Mouse (Mus musculus) mouse embryonic stem cell (cell line): Measurements from ENCODE around the gene Map6.

Source experiments
- in situ Hi-C, 2 experiments: fragments of 300-500 bp; cut with MboI; formaldehyde crosslinking; loops; 1 replicate in 1 of 2; 3 replicates in 1 of 2; pipeline ENCODE4 v1.14.3; 2019 to 2020; ENCODE audit warnings: low sequenced_read_pairs in 2 of 2, low pct_unique_long_range_greater_than_20kb in 1 of 2, mixed read lengths in 1 of 2; ENCODE audit not compliant: unreplicated experiment in 1 of 2

The Map6 gene

GRCm38 (mm10) chr7:99255006-99255405 is 12.2 kb upstream of the Map6 start:
- in situ Hi-C loops = no loop called here

GRCm38 (mm10) chr7:99261900-99262299 is 5.3 kb upstream of the Map6 start:
- in situ Hi-C loops = no loop called here

DNA sequence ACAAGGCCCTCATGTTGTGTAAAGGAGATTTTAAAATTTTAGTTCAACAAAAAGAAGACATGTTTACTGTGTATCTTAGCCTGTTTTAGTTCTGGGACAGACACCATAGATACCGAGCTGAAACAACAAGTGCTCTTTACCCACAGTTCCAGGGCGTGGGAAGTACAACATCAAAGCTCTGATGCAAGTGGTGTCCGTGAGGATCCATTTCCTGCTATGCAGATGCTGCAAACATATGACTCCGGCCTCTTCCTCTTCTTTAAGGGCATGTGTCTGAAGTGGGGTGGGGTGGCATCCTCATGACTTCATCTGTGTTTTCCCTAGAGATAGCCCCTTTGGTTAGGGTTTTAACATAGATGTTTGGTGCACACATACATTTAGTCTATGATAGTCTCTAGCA is 3.7 kb upstream of the Map6 start:
- in situ Hi-C loops = no loop called here

GRCm38 (mm10) chr7:99264597-99264996 is 2.6 kb upstream of the Map6 start:
- in situ Hi-C loops = no loop called here

- in situ Hi-C loops = no loop called here
Measured at GRCm38 (mm10) chr7:99267897-99268505, 754 bp downstream of the Map6 start.

DNA sequence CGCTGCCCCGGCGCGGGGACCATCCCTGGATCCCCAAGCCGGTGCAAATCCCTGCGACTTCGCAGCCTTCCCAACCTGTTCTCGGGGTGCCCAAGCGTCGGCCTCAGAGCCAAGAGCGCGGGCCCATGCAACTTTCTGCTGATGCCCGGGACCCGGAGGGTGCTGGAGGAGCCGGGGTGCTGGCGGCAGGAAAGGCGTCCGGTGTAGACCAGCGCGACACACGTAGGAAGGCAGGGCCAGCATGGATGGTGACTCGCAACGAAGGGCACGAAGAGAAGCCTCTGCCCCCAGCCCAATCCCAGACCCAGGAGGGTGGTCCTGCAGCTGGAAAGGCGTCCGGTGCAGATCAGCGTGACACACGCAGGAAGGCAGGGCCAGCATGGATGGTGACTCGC is 1.3 kb downstream of the Map6 start:
- in situ Hi-C loops = no loop called here

DNA sequence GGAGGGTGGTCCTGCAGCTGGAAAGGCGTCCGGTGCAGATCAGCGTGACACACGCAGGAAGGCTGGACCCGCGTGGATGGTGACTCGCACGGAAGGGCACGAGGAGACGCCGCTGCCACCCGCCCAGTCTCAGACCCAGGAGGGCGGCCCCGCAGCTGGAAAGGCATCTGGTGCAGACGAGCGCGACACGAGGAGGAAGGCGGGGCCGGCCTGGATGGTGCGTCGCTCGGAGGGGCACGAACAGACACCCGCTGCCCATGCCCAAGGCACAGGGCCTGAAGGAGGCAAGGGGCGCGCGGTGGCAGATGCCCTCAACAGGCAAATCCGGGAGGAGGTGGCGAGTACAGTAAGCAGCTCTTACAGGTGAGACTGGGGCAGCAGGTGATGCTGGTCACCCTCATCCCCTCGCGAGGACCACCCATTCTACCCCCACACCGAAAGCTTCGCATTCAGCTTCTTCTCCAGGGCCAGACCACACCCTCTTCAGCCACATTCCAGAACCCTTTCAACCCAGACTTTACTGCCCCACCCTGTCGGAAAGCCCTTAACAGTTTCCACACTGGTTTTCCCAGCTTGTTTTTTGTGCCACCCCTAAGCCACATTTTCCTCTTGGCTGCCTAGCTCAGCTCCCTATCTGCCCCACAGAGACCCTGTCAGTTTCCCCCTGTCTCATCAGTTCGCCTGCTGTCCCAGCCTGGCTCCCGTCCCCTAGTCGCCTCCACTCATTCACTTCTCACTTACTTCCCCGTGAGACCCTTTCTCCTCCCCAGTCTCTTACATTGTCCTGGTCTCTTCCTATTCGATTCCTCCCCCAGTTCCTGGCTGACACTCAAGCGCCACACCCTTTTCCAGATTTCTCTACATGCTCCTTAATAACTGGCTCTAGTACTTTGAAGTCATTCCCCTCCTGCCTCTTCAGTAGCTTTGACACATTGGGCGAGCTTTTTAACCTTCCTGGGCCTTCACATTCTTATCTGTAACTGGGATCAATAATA is 2.0 kb downstream of the Map6 start:
- in situ Hi-C loops = no loop called here

DNA sequence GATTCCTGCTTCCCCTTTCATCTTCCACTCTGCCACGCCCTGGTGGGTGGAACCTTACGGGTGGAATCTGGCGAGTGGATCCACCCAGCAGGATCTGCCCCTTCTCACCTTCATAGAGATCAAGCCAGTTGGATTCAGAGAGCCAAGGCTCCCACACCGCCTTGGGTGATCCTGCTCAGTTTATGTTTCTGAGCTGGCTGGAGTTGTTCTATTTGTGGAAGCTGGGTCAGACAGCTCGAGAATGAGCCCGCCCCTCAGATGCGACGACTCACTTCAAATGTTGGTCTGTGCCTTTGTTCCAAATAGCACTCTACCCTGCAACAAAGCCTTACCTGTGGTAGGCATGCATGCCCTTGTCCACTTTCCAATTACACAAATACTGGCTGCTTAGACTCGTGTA is 4.4 kb downstream of the Map6 start:
- in situ Hi-C loops = no loop called here

- in situ Hi-C loops = no loop called here
Measured at GRCm38 (mm10) chr7:99275131-99275530, 7.9 kb downstream of the Map6 start.

GRCm38 (mm10) chr7:99276679-99277078 is 9.4 kb downstream of the Map6 start:
- in situ Hi-C loops = no loop called here

DNA sequence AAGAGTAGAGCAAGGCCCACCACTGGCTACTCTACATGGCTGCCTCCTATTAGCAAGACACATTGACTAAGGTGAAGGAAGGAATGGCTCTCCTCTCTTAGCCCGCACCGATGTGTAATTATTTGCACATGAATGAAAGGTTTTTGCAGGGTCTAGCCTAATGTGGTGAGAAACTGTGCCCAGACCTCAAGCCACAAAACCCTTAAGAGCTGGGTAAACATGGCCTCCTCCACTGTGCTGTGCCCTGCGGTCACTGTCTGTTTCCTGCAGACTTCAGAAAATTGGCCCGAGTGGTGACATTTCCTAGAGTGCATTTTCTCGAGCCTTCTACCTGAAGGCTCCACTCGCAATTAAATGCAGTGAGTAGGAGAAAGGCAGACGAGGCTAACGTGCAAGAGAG is 11.1 kb downstream of the Map6 start:
- in situ Hi-C loops = no loop called here

- in situ Hi-C loops = no loop called here
Measured at GRCm38 (mm10) chr7:99279586-99279985, 12.3 kb downstream of the Map6 start.

- in situ Hi-C loops = no loop called here
Measured at GRCm38 (mm10) chr7:99287287-99287686, 20.0 kb downstream of the Map6 start.

DNA sequence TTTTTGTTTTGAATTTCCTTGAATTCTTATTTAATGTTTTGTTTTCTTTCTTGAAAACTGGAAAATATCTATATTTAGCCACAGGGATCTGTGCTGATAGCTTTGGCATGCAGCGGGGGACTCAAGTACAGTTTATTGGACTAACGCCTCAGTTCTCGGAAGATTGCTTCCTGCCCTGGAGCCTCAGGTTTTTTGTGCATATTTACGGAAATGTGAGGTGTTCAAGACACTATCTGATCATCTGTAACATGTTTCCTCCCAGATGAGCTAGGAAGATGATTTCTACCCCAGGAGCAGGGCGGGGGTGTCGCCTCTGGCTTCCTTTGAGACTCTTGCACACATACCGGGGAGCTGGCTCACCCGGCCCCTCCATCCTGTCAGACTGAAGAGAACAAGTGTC is 22.8 kb downstream of the Map6 start:
- in situ Hi-C loops = no loop called here

DNA sequence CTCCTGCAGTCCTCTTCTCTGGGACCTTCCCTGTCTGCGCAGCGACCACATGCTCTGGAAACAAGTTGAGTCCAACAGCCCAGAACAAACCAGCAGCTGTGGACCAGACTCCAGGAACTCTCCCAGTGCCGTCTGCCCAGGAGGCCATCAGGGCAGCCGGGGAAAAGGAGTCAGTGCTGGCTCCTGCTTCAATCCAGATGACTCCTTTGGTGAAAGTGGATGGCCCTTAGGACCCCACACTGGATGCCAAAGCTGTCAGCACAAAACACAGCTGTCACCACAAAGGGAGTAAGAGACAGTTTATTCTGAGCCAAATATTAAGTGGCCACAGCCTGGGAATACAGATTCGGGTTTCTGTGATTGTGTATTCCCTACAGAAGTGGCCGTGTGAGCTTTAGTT is 23.7 kb downstream of the Map6 start:
- in situ Hi-C loops = no loop called here

DNA sequence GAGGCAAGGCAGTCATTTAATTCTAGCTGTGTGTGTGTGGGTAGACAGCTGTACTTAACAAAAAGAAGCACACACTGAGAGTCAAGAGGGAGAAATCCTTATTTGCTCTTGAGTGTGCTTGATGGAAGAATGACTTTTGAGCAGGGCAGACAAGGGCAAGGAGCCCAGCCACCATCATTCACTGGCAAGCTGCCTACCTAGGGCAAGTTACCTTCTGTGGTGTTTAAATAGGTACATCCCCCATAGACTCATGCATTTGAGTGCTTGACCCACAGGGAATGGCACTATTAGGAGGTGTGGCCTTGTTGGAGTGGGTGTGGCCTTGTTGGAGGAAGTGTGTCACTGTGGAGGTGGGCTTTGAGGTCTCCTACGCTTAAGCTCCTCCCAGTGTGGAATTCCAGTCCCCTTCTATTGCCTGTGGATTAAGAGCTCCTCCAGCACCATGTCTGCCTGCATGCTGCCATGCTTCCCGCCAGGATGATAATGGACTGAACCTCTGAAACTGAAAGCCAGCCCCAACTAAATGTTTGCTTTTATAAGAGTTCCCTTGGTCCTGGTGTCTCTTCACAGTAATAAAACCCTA is 27.0 kb downstream of the Map6 start:
- in situ Hi-C loops = no loop called here

- in situ Hi-C loops = no loop called here
Measured at GRCm38 (mm10) chr7:99295104-99295503, 27.9 kb downstream of the Map6 start.

DNA sequence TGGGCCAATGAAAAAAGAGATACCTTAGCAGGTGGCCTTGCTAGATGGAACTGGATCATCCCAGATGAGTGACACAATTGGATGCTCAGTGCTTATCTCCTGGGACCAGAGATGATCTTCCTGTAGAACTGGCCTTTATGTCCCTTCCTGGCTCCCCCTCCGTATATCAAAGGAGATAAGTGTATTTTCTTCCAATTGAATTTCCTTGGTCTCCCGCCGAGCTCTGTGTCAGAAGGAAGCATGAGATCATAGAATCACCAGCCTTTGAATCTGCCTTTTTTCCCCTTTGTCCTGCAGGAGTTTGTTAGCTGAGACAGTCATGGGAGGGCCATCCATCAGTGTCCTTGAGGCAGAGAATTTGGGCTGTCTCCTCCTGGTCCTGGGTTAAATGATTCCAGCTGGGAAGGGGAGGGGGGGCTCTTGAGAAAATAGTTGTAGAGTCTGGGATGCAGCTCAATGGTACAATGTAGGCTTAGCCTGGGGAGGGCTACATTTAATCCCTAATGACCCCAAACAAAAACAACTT is 33.5 kb downstream of the Map6 start:
- in situ Hi-C loops = no loop called here

GRCm38 (mm10) chr7:99304029-99304428 is 36.8 kb downstream of the Map6 start:
- in situ Hi-C loops = no loop called here
